Mouse (Mus musculus) lung, embryonic 16.5 days (tissue): ENCODE measurements around the gene Myom1. TPM values are rescaled to one million over a fixed set of nuclear protein-coding genes. Genes with fewer than 3 reads are reported as not detected.

ENCODE experiments used
- ATAC-seq: fragments of 200-750 bp; cut with Nextera tagmentation; 2 replicates; pipeline ENCODE4 v1.8.0; 2017; ENCODE audit warnings: low read depth, mild to moderate bottlenecking, moderate library complexity
- H3K27ac ChIP-seq: fragments of 300-500 bp; sonication (generic); 2 replicates; pipeline ENCODE4 v1.5.1; 2014; ENCODE audit warnings: mild to moderate bottlenecking, control low read depth, low read length
- H3K27me3 ChIP-seq: fragments of 300-500 bp; sonication (generic); 2 replicates; pipeline ENCODE4 v1.6.1; 2014; ENCODE audit warnings: low read depth, low read length, mixed read lengths; ENCODE audit not compliant: control insufficient read depth, insufficient read depth
- H3K36me3 ChIP-seq: fragments of 300-500 bp; sonication (generic); 2 replicates; pipeline ENCODE4 v1.6.1; 2014; ENCODE audit warnings: low read length; ENCODE audit not compliant: control insufficient read depth, insufficient read depth
- H3K4me1 ChIP-seq: fragments of 300-500 bp; sonication (generic); replicated peaks from 2 replicates; pipeline ENCODE4 v1.6.1; 2014; ENCODE audit warnings: low read length, mixed read lengths; ENCODE audit not compliant: control insufficient read depth, insufficient read depth
- H3K4me2 ChIP-seq: fragments of 300-500 bp; sonication (generic); 2 replicates; pipeline ENCODE4 v1.6.1; 2014; ENCODE audit warnings: low read depth, low read length, control low read depth
- H3K4me3 ChIP-seq: fragments of 300-500 bp; sonication (generic); 2 replicates; pipeline ENCODE4 v1.5.1; 2014; ENCODE audit warnings: mild to moderate bottlenecking, low read length, control low read depth
- H3K9ac ChIP-seq: fragments of 300-500 bp; sonication (generic); 2 replicates; pipeline ENCODE4 v1.6.1; 2014; ENCODE audit warnings: low read length, control low read depth
- H3K9me3 ChIP-seq: fragments of 300-500 bp; sonication (generic); 2 replicates; pipeline ENCODE4 v1.6.1; 2016; ENCODE audit warnings: low read length; ENCODE audit not compliant: control insufficient read depth
- WGBS: fragments of 180-500 bp; shearing (Covaris S2); extraction: QIAGEN DNeasy Blood & Tissue Kit; methylation state at CpG from one replicate; pipeline ENCODE4 v1.1.7; 2014; 5-methylcytosine and 5-hydroxymethylcytosine counted together
- polyA plus RNA-seq: library from polyadenylated mRNA; unstranded; fragments of >200 nt; fragmentation: Nextera tagmentation; extraction: Ambion mirVana; gene quantifications from 2 replicates; pipeline ENCODE4 v1.2.1, GENCODE M21; 2015

Myom1 gene
- polyA plus RNA-seq, 1 experiment from 2014 or later, result 11.4 TPM

GRCm38 (mm10) chr17:71074386-71074785, 72.0 kb downstream of the Myom1 start:
- no peaks in the 10 kb centered on the region for H3K27me3 ChIP-seq
- no peak overlapping the region for H3K4me2 ChIP-seq
- WGBS, result 66% methylated on average over 4 of the region's 4 CpGs
- H3K4me1 ChIP-seq, result no peaks in the 10 kb centered on the region
- H3K4me3 ChIP-seq, result no peak overlapping the region
- ATAC-seq, result no peak
- no peak overlapping the region for H3K9ac ChIP-seq
- no peaks in the 10 kb centered on the region for H3K9me3 ChIP-seq
- H3K27ac ChIP-seq, result no peak overlapping the region
- H3K36me3 ChIP-seq, result no peaks in the 10 kb centered on the region

GRCm38 (mm10) chr17:71081986-71082385, 79.6 kb downstream of the Myom1 start:
- WGBS, result 51% methylated on average over 7 of the region's 7 CpGs
- no peak overlapping the region for H3K27ac ChIP-seq
- no peak for ATAC-seq
- no peaks in the 10 kb centered on the region for H3K9me3 ChIP-seq
- H3K36me3 ChIP-seq, result no peaks in the 10 kb centered on the region
- H3K9ac ChIP-seq, result no peak overlapping the region
- H3K4me3 ChIP-seq, result no peak overlapping the region
- H3K27me3 ChIP-seq, result no peaks in the 10 kb centered on the region
- H3K4me1 ChIP-seq, result no peaks in the 10 kb centered on the region
- H3K4me2 ChIP-seq, result no peak overlapping the region

GRCm38 (mm10) chr17:71086969-71087368, 84.5 kb downstream of the Myom1 start:
- Histone ChIP-seq H3K4me2 (no peak overlapping the region), H3K27me3 (no peaks in the 10 kb centered on the region), H3K27ac (no peak overlapping the region), H3K9ac (no peak overlapping the region), H3K4me1 (peaks cover 19% of the 10 kb centered on the region), H3K4me3 (no peak overlapping the region), H3K36me3 (no peaks in the 10 kb centered on the region), H3K9me3 (no peaks in the 10 kb centered on the region)
- ATAC-seq, result peak; percentile 8; the same call in 1 of the 2 replicates
- WGBS, result 64% methylated on average over 4 of the region's 4 CpGs

DNA sequence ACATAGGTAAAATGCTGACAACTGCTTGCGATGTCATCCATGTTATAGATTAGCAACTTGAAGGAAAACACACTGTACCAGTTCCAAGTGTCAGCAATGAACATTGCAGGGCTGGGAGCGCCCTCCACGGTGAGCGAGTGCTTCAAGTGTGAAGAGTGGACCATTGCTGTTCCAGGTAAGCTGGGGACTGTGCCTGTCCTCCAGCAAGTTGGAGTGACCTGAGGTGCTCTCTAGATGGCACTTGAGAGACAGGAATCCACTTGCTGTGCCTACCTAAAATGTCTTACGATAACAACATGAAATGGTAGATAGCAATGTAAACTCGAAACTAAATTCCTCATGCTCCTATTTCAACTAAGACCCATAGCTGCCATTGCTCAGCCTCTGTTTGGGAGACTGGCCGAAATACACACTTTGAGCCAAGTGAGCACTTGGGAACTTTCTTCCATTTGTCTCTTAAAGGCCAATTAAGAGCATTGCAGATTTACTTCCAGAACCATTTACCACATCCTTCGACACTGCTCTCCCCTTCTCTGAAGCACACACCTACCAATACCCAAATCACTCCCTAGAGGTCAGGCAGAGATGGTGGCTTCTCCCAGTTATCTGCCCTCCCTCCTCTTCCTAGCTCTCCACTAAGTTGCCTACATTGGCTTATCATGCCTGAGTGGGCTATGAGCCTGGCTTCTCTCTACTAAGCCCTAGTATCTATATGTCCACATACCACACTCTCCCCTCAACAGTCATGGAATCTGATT, 85.1 kb downstream of the Myom1 start:
- Histone ChIP-seq H3K9me3 (no peaks in the 10 kb centered on the region), H3K36me3 (no peaks in the 10 kb centered on the region), H3K27me3 (no peaks in the 10 kb centered on the region), H3K4me2 (no peak overlapping the region), H3K9ac (no peak overlapping the region), H3K4me3 (no peak overlapping the region), H3K4me1 (peaks cover 19% of the 10 kb centered on the region), H3K27ac (peak overlapping the region; percentile 75)
- ATAC-seq, result peak; percentile 88
- WGBS, result 62% methylated on average over 8 of the region's 8 CpGs

DNA sequence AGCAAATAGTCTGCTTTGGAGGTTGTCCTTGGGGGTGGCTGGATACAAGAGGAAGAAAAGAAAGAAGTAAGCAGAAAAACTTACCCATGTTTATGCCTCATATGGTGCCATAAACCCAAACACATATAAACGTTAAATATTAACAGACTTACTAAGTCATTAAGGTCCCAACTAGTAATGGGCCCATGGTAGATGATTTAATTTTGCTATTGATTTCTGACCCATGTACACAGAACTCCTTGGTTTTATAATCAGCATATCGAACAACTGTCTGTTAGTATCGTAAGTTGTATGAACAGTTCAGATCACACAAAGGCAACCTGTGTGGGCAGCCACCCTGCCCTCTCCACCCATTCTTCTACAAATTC, 85.7 kb downstream of the Myom1 start:
- Histone ChIP-seq H3K9ac (no peak overlapping the region), H3K4me2 (no peak overlapping the region), H3K4me3 (no peak overlapping the region), H3K4me1 (peaks cover 19% of the 10 kb centered on the region), H3K27ac (peak overlapping the region; percentile 84), H3K36me3 (no peaks in the 10 kb centered on the region), H3K27me3 (no peaks in the 10 kb centered on the region), H3K9me3 (no peaks in the 10 kb centered on the region)
- ATAC-seq, result no peak
- WGBS, result 74% methylated on average over 3 of the region's 3 CpGs

DNA sequence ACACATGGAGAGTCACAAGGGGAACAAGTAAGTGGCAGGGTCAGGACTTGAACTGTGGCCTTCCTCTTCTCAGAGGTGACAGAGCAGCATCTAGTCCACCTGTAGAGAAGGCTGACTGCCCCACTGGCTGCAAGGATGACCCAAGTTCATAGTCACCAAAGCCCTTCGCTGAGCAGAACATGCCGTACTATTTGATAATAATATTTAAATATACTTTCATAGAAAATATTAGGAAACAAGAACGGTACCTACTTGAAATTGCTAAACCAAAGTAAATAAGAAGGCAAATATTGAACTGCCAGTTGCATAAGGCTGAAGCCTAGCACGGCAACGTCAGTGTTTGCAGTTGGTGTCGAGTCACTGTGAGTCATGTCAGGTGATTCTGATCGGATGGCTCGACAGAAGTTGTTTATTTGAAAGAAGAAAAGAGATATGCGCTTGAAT, 86.6 kb downstream of the Myom1 start:
- H3K4me3 ChIP-seq, result no peak overlapping the region
- peak overlapping the region; percentile 87 for H3K27ac ChIP-seq
- no peak overlapping the region for H3K4me2 ChIP-seq
- peaks cover 23% of the 10 kb centered on the region for H3K4me1 ChIP-seq
- H3K9ac ChIP-seq, result no peak overlapping the region
- no peaks in the 10 kb centered on the region for H3K36me3 ChIP-seq
- 31% methylated on average over 9 of the region's 9 CpGs for WGBS
- no peaks in the 10 kb centered on the region for H3K27me3 ChIP-seq
- ATAC-seq, result peak; percentile 60; the same call in 1 of the 2 replicates
- no peaks in the 10 kb centered on the region for H3K9me3 ChIP-seq

- Histone ChIP-seq H3K27ac (peak overlapping the region; percentile 87), H3K9me3 (no peaks in the 10 kb centered on the region), H3K36me3 (no peaks in the 10 kb centered on the region), H3K4me1 (peaks cover 23% of the 10 kb centered on the region), H3K27me3 (no peaks in the 10 kb centered on the region), H3K9ac (peak overlapping the region; percentile 28; the same call in 1 of the 2 replicates), H3K4me2 (no peak overlapping the region), H3K4me3 (no peak overlapping the region)
- WGBS, result 74% methylated on average over 11 of the region's 11 CpGs
- ATAC-seq, result peak; percentile 24
These were observed 87.5 kb downstream of the Myom1 start for GRCm38 (mm10) chr17:71089781-71090480.

DNA sequence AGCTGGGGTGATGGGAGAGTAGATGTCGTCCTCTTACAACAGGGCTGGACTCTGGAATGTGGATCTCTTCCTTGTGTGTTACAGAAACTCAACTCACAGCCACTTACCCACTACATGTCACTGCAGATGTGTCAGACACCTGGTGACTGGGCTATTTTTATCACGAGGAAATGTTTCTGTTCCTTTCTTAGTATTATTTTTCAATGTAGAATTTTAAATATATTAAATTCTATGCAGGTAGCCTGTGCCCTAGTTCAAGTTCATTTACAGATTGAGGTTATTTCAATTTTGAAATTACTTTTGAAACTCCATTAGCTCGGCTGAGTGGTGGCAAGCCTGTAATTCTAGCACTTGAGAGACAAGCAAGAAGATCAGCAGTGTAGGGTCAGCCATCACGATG, 88.6 kb downstream of the Myom1 start:
- 47% methylated on average over 4 of the region's 4 CpGs for WGBS
- no peak for ATAC-seq
- H3K4me3 ChIP-seq, result no peak overlapping the region
- H3K36me3 ChIP-seq, result no peaks in the 10 kb centered on the region
- H3K9me3 ChIP-seq, result no peaks in the 10 kb centered on the region
- H3K4me2 ChIP-seq, result no peak overlapping the region
- no peaks in the 10 kb centered on the region for H3K27me3 ChIP-seq
- H3K4me1 ChIP-seq, result peaks cover 23% of the 10 kb centered on the region
- H3K27ac ChIP-seq, result no peak overlapping the region
- H3K9ac ChIP-seq, result no peak overlapping the region

DNA sequence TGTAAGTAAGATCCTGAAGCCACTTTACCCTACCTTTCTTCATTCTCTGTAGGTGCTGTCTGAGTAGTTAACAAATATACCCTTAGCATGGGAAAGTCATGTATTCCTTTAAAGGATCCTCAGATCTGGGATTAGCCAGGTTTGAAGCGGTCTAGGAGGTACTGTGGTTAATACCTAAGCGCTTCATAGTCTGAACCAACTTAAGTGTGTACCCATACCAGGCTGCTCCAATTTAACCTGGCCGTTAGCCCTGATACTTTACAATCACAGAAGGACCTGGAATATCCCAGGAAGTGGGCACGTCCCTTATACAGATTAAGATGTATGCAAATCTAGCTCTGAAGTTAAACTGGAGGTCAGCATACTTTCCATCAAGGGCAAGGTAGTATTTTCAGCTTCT, 89.9 kb downstream of the Myom1 start:
- peaks cover 28% of the 10 kb centered on the region for H3K4me1 ChIP-seq
- H3K27me3 ChIP-seq, result no peaks in the 10 kb centered on the region
- no peak overlapping the region for H3K27ac ChIP-seq
- no peaks in the 10 kb centered on the region for H3K36me3 ChIP-seq
- H3K4me2 ChIP-seq, result no peak overlapping the region
- 84% methylated on average over 4 of the region's 4 CpGs for WGBS
- ATAC-seq, result no peak
- H3K9me3 ChIP-seq, result no peaks in the 10 kb centered on the region
- no peak overlapping the region for H3K9ac ChIP-seq
- H3K4me3 ChIP-seq, result no peak overlapping the region
